Mouse (Mus musculus) lung, embryonic 14.5 days (tissue): Measurements from ENCODE around the gene Krt20. TPM values are rescaled to one million over a fixed set of nuclear protein-coding genes. Genes with fewer than 3 reads are reported as not detected.
A peak's percentile ranks its signal among the peaks of the same experiment; 100 is the strongest.

Experiments used
- ATAC-seq: fragments of 200-750 bp; cut with Nextera tagmentation; 2 replicates; pipeline ENCODE4 v1.8.0; 2017; ENCODE audit warnings: mild to moderate bottlenecking, moderate TSS enrichment, moderate library complexity; ENCODE audit not compliant: insufficient read depth
- DNase-seq: peaks from one replicate; pipeline ENCODE4 v3.0.0-alpha.2; 2015
- H3K27ac ChIP-seq: fragments of 300-500 bp; sonication (generic); 2 replicates; pipeline ENCODE4 v1.5.1; 2014; ENCODE audit warnings: low read depth, mild to moderate bottlenecking, moderate library complexity
- H3K27me3 ChIP-seq: fragments of 300-500 bp; sonication (generic); 2 replicates; pipeline ENCODE4 v1.6.1; 2014; ENCODE audit warnings: low read length, control low read depth; ENCODE audit not compliant: insufficient read depth
- H3K36me3 ChIP-seq: fragments of 300-500 bp; sonication (generic); 2 replicates; pipeline ENCODE4 v1.6.1; 2014; ENCODE audit warnings: control low read depth; ENCODE audit not compliant: insufficient read depth
- H3K4me1 ChIP-seq: fragments of 300-500 bp; sonication (generic); 2 replicates; pipeline ENCODE4 v1.6.1; 2014; ENCODE audit warnings: antibody characterized with exemption, control low read depth; ENCODE audit not compliant: insufficient read depth
- H3K4me2 ChIP-seq: fragments of 300-500 bp; sonication (generic); 2 replicates; pipeline ENCODE4 v1.6.1; 2014; ENCODE audit warnings: mild to moderate bottlenecking
- H3K4me3 ChIP-seq: fragments of 300-500 bp; sonication (generic); 2 replicates; pipeline ENCODE4 v1.5.1; 2014; ENCODE audit warnings: low read depth, low read length
- H3K9ac ChIP-seq: fragments of 300-500 bp; sonication (generic); 2 replicates; pipeline ENCODE4 v1.6.1; 2014
- H3K9me3 ChIP-seq: fragments of 300-500 bp; sonication (generic); 2 replicates; pipeline ENCODE4 v1.6.1; 2016; ENCODE audit warnings: low read depth, low read length, control low read depth
- CTCF ChIP-seq: IDR thresholded peaks from 2 replicates; pipeline ENCODE4 v1.5.1; 2016; ENCODE audit warnings: antibody characterized with exemption, low read depth
- WGBS: fragments of 180-500 bp; shearing (Covaris S2); extraction: QIAGEN DNeasy Blood & Tissue Kit; methylation state at CpG from one replicate; pipeline ENCODE4 v1.1.7; 2014; 5-methylcytosine and 5-hydroxymethylcytosine counted together
- polyA plus RNA-seq: library from polyadenylated mRNA; unstranded; fragments of >200 nt; fragmentation: Nextera tagmentation; extraction: Ambion mirVana; gene quantifications from 2 replicates; pipeline ENCODE4 v1.2.1, GENCODE M21; 2014

Gene Krt20
- polyA plus RNA-seq, 1 experiment from 2014 or later: 0.42 TPM

GRCm38 (mm10) chr11:99396034-99396433 is 41.9 kb downstream of the Krt20 start:
- Histone ChIP-seq H3K27ac (no peak overlapping the region), H3K4me1 (no peaks in the 10 kb centered on the region), H3K9ac (no peak overlapping the region), H3K4me2 (no peak overlapping the region), H3K36me3 (no peaks in the 10 kb centered on the region), H3K9me3 (no peaks in the 10 kb centered on the region), H3K27me3 (no peaks in the 10 kb centered on the region), H3K4me3 (no peak overlapping the region)
- ATAC-seq (no peak), DNase-seq (no peak)
- 53% methylated on average over 3 of the region's 3 CpGs for WGBS
- no peak for TF ChIP-seq CTCF

- no peak overlapping the region for H3K27ac ChIP-seq
- no peaks in the 10 kb centered on the region for H3K9me3 ChIP-seq
- no peaks in the 10 kb centered on the region; the same call in 1 of the 2 replicates for H3K36me3 ChIP-seq
- no peaks in the 10 kb centered on the region for H3K27me3 ChIP-seq
- ATAC-seq (no peak), DNase-seq (no peak)
- no peak overlapping the region for H3K4me3 ChIP-seq
- H3K9ac ChIP-seq: no peak overlapping the region
- no peaks in the 10 kb centered on the region for H3K4me1 ChIP-seq
- H3K4me2 ChIP-seq: no peak overlapping the region
- TF ChIP-seq CTCF: no peak
- 69% methylated on average over 10 of the region's 10 CpGs for WGBS
These were observed 45.5 kb downstream of the Krt20 start for GRCm38 (mm10) chr11:99392492-99392891.

- H3K4me2 ChIP-seq: no peak overlapping the region
- ATAC-seq (no peak), DNase-seq (no peak)
- no peaks in the 10 kb centered on the region; the same call in 1 of the 2 replicates for H3K36me3 ChIP-seq
- 74% methylated on average over 6 of the region's 6 CpGs for WGBS
- no peak overlapping the region for H3K9ac ChIP-seq
- no peak overlapping the region for H3K27ac ChIP-seq
- no peaks in the 10 kb centered on the region for H3K27me3 ChIP-seq
- TF ChIP-seq CTCF: no peak
- no peaks in the 10 kb centered on the region for H3K9me3 ChIP-seq
- H3K4me1 ChIP-seq: no peaks in the 10 kb centered on the region
- H3K4me3 ChIP-seq: no peak overlapping the region
These were observed 46.6 kb downstream of the Krt20 start for GRCm38 (mm10) chr11:99391375-99391774.

- no peaks in the 10 kb centered on the region for H3K9me3 ChIP-seq
- H3K4me1 ChIP-seq: no peaks in the 10 kb centered on the region
- H3K27me3 ChIP-seq: no peaks in the 10 kb centered on the region
- no peak overlapping the region for H3K27ac ChIP-seq
- 61% methylated on average over 7 of the region's 7 CpGs for WGBS
- no peak overlapping the region for H3K4me2 ChIP-seq
- H3K9ac ChIP-seq: no peak overlapping the region
- no peak for ATAC-seq
- no peak for DNase-seq
- no peaks in the 10 kb centered on the region; the same call in 1 of the 2 replicates for H3K36me3 ChIP-seq
- TF ChIP-seq CTCF: no peak
- H3K4me3 ChIP-seq: no peak overlapping the region
These were observed 47.1 kb downstream of the Krt20 start for GRCm38 (mm10) chr11:99390866-99391265.

GRCm38 (mm10) chr11:99389264-99389663 is 48.7 kb downstream of the Krt20 start, which contains the start of gene Krt10:
Gene Krt10 (minus strand): TSS chr11:99389364.
- DNase-seq (no peak), ATAC-seq (no peak)
- H3K27me3 ChIP-seq: no peaks in the 10 kb centered on the region
- no peak within 1 kb of the TSS for H3K4me2 ChIP-seq
- no peak for TF ChIP-seq CTCF
- H3K36me3 ChIP-seq: no peaks in the 10 kb centered on the region; the same call in 1 of the 2 replicates
- H3K9me3 ChIP-seq: no peaks in the 10 kb centered on the region
- H3K9ac ChIP-seq: no peak within 1 kb of the TSS
- 81% methylated on average over 4 of the region's 4 CpGs for WGBS
- no peaks in the 10 kb centered on the region for H3K4me1 ChIP-seq
- H3K27ac ChIP-seq: no peak within 1 kb of the TSS
- no peak within 1 kb of the TSS for H3K4me3 ChIP-seq

- H3K36me3 ChIP-seq: no peaks in the 10 kb centered on the region; the same call in 1 of the 2 replicates
- H3K9ac ChIP-seq: no peak overlapping the region
- no peak for TF ChIP-seq CTCF
- DNase-seq: no peak
- 90% methylated on average over 18 of the region's 18 CpGs for WGBS
- no peaks in the 10 kb centered on the region for H3K27me3 ChIP-seq
- H3K9me3 ChIP-seq: no peaks in the 10 kb centered on the region
- no peak overlapping the region for H3K4me2 ChIP-seq
- H3K27ac ChIP-seq: no peak overlapping the region
- H3K4me3 ChIP-seq: no peak overlapping the region
- no peaks in the 10 kb centered on the region for H3K4me1 ChIP-seq
- ATAC-seq: no peak
These were observed 49.3 kb downstream of the Krt20 start for GRCm38 (mm10) chr11:99388661-99389060.

- peak; percentile 94 for DNase-seq
- peak overlapping the region; percentile 59 for H3K4me3 ChIP-seq
- no peak for TF ChIP-seq CTCF
- ATAC-seq: peak; percentile 91
- H3K36me3 ChIP-seq: no peaks in the 10 kb centered on the region; the same call in 1 of the 2 replicates
- no peaks in the 10 kb centered on the region for H3K4me1 ChIP-seq
- no peaks in the 10 kb centered on the region for H3K27me3 ChIP-seq
- H3K9ac ChIP-seq: peak overlapping the region; percentile 62
- H3K27ac ChIP-seq: peak overlapping the region; percentile 99
- H3K4me2 ChIP-seq: peak overlapping the region; percentile 78
- H3K9me3 ChIP-seq: no peaks in the 10 kb centered on the region
- 1% methylated on average over 71 of the region's 71 CpGs for WGBS
These were observed 51.9 kb downstream of the Krt20 start for GRCm38 (mm10) chr11:99385813-99386721.
